Mouse (Mus musculus) limb, embryonic 14.5 days (tissue): ENCODE data around the gene Cep295nl. TPM values are rescaled to one million over a fixed set of nuclear protein-coding genes. Genes with fewer than 3 reads are reported as not detected.

Source experiments
- ATAC-seq: fragments of 200-750 bp; cut with Nextera tagmentation; 2 replicates; pipeline ENCODE4 v1.8.0; 2017; ENCODE audit warnings: low read depth, moderate number of reproducible peaks, moderate TSS enrichment; ENCODE audit not compliant: low FRiP score
- DNase-seq: peaks from one replicate; pipeline ENCODE4 v3.0.0-alpha.2; 2015; ENCODE audit warnings: low spot score
- H3K27ac ChIP-seq: fragments of 300-500 bp; sonication (generic); replicated peaks from 2 replicates; pipeline ENCODE4 v1.5.1; 2014; ENCODE audit warnings: low read depth, mild to moderate bottlenecking, low read length, moderate library complexity, mixed read lengths
- H3K27me3 ChIP-seq: fragments of 300-500 bp; sonication (generic); 2 replicates; pipeline ENCODE4 v1.6.1; 2014; ENCODE audit warnings: low read length, mixed read lengths; ENCODE audit not compliant: control insufficient read depth, insufficient read depth
- H3K36me3 ChIP-seq: fragments of 300-500 bp; sonication (generic); 2 replicates; pipeline ENCODE4 v1.6.1; 2014; ENCODE audit warnings: mild to moderate bottlenecking, low read length, moderate library complexity, mixed read lengths; ENCODE audit not compliant: control insufficient read depth, insufficient read depth
- H3K4me1 ChIP-seq: fragments of 300-500 bp; sonication (generic); 2 replicates; pipeline ENCODE4 v1.6.1; 2014; ENCODE audit warnings: antibody characterized with exemption, low read length, mixed read lengths; ENCODE audit not compliant: control insufficient read depth, insufficient read depth
- H3K4me2 ChIP-seq: fragments of 300-500 bp; sonication (generic); replicated peaks from 2 replicates; pipeline ENCODE4 v1.6.1; 2014; ENCODE audit warnings: low read depth, mild to moderate bottlenecking, low read length, moderate library complexity; ENCODE audit not compliant: severe bottlenecking
- H3K4me3 ChIP-seq: fragments of 300-500 bp; sonication (generic); replicated peaks from 2 replicates; pipeline ENCODE4 v1.5.1; 2014; ENCODE audit warnings: low read length
- H3K9ac ChIP-seq: fragments of 300-500 bp; sonication (generic); 2 replicates; pipeline ENCODE4 v1.6.1; 2014; ENCODE audit warnings: mild to moderate bottlenecking, low read depth, low read length, moderate library complexity; ENCODE audit not compliant: severe bottlenecking
- H3K9me3 ChIP-seq: fragments of 300-500 bp; sonication (generic); 2 replicates; pipeline ENCODE4 v1.6.1; 2016; ENCODE audit warnings: low read length; ENCODE audit not compliant: control insufficient read depth
- POLR2A ChIP-seq: fragments of 200-500 bp; IDR thresholded peaks from 2 replicates; pipeline ENCODE4 v1.8.0; 2012; ENCODE audit warnings: inconsistent platforms, mild to moderate bottlenecking, moderate library complexity, borderline replicate concordance; ENCODE audit not compliant: insufficient read depth, insufficient read length; ENCODE audit errors: extremely low read depth
- WGBS: fragments of 180-500 bp; shearing (Covaris S2); extraction: QIAGEN DNeasy Blood & Tissue Kit; methylation state at CpG from one replicate; pipeline ENCODE4 v1.1.7; 2014; 5-methylcytosine and 5-hydroxymethylcytosine counted together
- polyA plus RNA-seq, 2 experiments: library from polyadenylated mRNA; depleted of rRNA in 1 of 2; stranded (reverse) in 1 of 2; unstranded in 1 of 2; fragments of >200 nt; fragmentation: Nextera tagmentation in 1 of 2; extraction: Ambion mirVana in 1 of 2; gene quantifications; 2 replicates each; pipeline versions ENCODE4 v1.2.1 to v1.2.3; 2012 to 2014

The Cep295nl gene
- polyA plus RNA-seq, 2 experiments = 0.85 to 1.3 TPM

DNA sequence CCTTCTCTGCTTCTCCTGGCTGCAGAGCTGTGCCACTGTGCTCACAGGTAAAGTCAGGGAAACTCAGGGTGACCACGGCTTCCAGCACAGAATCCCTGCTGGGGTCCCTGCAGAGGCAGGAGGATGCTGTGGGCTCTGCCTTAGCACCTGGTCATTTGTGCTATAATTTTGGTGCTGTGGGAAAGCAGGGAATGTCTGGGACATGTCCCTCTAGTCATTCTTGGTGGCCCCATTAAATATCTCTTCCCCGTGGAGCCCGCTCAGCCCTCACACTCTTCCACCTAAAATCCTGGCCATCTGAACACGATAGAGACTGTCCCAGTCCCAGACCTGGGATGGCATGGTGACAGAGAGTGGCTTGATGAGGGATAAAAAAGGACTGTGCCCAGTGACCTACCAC is 21.7 kb upstream of the Cep295nl start:
- no peak for TF ChIP-seq POLR2A
- Histone ChIP-seq H3K4me1 (peaks cover 52% of the 10 kb centered on the region), H3K4me3 (no peak overlapping the region), H3K27me3 (no peaks in the 10 kb centered on the region), H3K9me3 (no peaks in the 10 kb centered on the region), H3K27ac (peak overlapping the region; percentile 77; the same call in 1 of the 2 replicates), H3K4me2 (no peak overlapping the region), H3K9ac (no peak overlapping the region), H3K36me3 (no peaks in the 10 kb centered on the region)
- no peak for ATAC-seq
- 81% methylated on average over 4 of the region's 4 CpGs for WGBS
- DNase-seq = no peak

DNA sequence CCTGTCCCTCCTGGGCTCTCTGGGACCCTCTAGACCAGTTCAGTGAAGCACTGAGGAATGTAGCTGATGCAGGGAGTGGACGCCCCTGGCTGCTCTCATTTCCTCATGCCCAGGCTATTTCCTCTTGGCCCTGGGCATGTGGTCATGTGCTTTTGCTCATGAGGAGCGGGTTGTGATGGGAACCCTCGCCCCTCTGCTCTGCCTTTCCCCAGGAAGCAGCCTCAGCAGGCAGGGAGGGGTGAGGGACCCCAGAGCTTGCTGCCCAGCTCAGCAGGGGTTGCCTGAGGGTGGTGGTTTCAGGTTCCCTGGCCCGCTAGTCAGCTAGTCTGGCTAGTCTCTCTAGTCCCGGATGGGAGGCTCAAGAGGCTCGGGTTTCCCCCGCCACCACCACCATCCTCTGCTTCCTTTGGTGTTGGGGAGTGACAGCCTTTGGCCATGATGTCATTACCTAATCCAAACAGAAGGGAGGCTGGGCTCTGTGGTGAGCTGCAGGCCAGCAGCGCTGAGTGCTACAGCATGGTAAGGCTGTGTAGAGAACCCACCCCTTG is 20.7 kb upstream of the Cep295nl start:
- DNase-seq = peak; percentile 74
- peak overlapping the region; percentile 41 for H3K9ac ChIP-seq
- peak; percentile 83 for ATAC-seq

DNA sequence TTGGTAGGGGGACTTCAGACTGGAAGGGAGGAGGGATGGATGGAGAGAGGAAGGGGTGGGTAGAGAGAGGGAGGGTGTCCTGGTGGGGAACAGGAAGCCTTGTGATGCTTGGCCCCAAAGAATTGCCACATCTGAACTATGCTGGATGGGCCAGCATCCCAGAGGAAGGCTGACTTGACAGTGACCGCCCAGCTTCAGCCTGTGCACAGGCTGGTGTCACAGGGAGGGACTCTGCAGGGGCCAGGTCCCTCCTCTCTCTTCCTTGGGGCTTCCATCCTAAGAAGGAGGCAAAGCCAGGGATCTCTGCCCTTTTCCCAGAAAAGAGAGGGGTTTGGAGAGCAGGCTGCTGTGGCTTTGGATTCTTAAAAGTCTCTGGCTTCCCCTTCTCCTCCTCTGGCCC is 20.2 kb upstream of the Cep295nl start:
- 73% methylated on average over 1 of the region's 1 CpGs for WGBS
- H3K27ac ChIP-seq = peak overlapping the region; percentile 77
- no peak for ATAC-seq

More for the DNA sequence above, 20.7 kb upstream of the Cep295nl start:
- 3% methylated on average over 8 of the region's 8 CpGs for WGBS
- Histone ChIP-seq H3K36me3 (no peaks in the 10 kb centered on the region), H3K27me3 (no peaks in the 10 kb centered on the region), H3K4me3 (no peak overlapping the region), H3K4me2 (peak overlapping the region; percentile 25; the same call in 1 of the 2 replicates), H3K27ac (peak overlapping the region; percentile 77), H3K9me3 (no peaks in the 10 kb centered on the region), H3K4me1 (peaks cover 52% of the 10 kb centered on the region)
- TF ChIP-seq POLR2A = no peak

DNA sequence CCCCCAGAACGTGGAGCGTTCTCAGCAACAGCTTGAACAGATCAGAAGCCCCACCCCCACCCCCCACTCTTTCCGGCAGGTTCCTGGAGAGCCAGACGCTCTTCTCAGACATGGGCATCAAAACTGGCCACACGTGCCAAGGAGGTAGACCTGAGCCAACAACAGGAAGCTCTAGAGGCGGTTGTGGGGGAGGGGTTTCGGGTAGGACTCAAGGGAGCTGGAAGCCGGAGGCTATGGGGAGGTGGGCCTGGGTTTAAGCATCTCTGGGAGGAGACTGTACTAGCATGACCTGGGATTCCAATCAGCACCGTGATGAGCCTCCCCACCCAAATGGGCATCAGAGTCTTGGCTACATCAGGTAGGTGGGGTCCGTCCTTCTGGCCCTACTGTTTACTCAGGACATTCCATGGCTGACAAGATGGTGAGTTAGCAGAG is 18.6 kb upstream of the Cep295nl start:
- Histone ChIP-seq H3K4me3 (no peak overlapping the region), H3K9ac (no peak overlapping the region), H3K27me3 (no peaks in the 10 kb centered on the region), H3K9me3 (no peaks in the 10 kb centered on the region), H3K4me2 (no peak overlapping the region), H3K4me1 (peaks cover 51% of the 10 kb centered on the region), H3K27ac (no peak overlapping the region), H3K36me3 (no peaks in the 10 kb centered on the region)
- no peak for TF ChIP-seq POLR2A
- 49% methylated on average over 10 of the region's 10 CpGs for WGBS
- no peak for ATAC-seq
- DNase-seq = no peak

More for the DNA sequence above, 20.2 kb upstream of the Cep295nl start:
- Histone ChIP-seq H3K4me2 (peak overlapping the region; percentile 25; the same call in 1 of the 2 replicates), H3K9me3 (no peaks in the 10 kb centered on the region), H3K4me1 (peaks cover 52% of the 10 kb centered on the region), H3K9ac (peak overlapping the region; percentile 41), H3K4me3 (no peak overlapping the region), H3K27me3 (no peaks in the 10 kb centered on the region), H3K36me3 (no peaks in the 10 kb centered on the region)
- TF ChIP-seq POLR2A = no peak
- no peak for DNase-seq

DNA sequence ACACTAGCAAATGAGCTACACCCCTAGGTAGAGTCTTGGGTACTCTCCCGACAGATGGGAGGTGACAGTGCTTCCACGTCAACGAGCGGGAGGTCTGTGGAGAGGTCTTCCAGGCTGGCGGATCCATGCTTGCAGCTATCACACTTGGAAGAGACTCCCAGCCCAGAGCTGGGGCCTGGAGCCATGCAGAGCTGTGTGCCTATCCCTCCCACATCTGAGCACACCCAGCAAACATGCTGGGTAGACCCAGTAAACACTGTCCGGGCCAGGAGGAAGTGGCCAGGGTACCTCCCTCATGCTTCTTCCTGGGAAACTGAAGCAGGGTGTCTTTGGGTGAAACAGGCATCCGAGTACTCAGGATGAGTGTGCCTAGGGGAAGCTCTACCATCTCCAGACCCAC is 18.2 kb upstream of the Cep295nl start:
- H3K4me1 ChIP-seq = peaks cover 51% of the 10 kb centered on the region
- no peak overlapping the region for H3K4me3 ChIP-seq
- ATAC-seq = no peak
- TF ChIP-seq POLR2A = no peak
- no peak overlapping the region for H3K4me2 ChIP-seq
- DNase-seq = no peak
- H3K36me3 ChIP-seq = no peaks in the 10 kb centered on the region
- 74% methylated on average over 7 of the region's 7 CpGs for WGBS
- H3K9me3 ChIP-seq = no peaks in the 10 kb centered on the region
- no peaks in the 10 kb centered on the region for H3K27me3 ChIP-seq
- no peak overlapping the region for H3K27ac ChIP-seq
- H3K9ac ChIP-seq = no peak overlapping the region
